Mouse (Mus musculus) E14TG2a.4 (cell line): ENCODE results near the gene Maea.
A peak's percentile ranks its signal among the peaks of the same experiment; 100 is the strongest.

Source experiments
- CTCF ChIP-seq: conservative IDR thresholded peaks from 2 replicates; pipeline ENCODE4 v1.5.1; 2014; ENCODE audit warnings: low read length
- NANOG ChIP-seq: IDR thresholded peaks from 2 replicates; pipeline ENCODE4 v1.6.1; 2014; ENCODE audit warnings: borderline replicate concordance, low read length, mixed read lengths

DNA sequence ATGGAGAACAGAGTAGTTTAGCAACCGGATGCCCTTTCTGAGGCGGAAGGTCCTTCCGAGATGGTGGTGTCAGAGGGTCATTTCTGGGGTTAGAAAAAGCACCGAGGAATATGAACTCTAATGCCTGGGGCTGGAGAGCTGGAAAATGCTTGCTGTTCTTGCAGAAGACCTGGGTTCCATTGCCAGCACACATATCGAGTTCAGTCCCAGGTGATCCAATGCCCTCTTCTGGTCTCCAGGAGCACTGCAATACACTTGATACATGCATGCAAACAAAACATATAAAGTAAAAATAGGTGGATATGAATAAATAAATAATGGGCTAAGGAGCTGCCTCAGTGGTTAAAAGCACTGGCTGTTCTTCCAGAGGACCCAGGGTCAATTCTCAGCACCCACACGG, 38.1 kb upstream of the Maea start:
- peak; percentile 59 for TF ChIP-seq CTCF
- no peak for TF ChIP-seq NANOG
